7 mouse cellular contexts compared by ENCODE assay signal in genomic region chr6:108963295-108963694, GRCm38 (mm10).
DNase-seq lines count a peak whose midpoint lies in the region; ATAC-seq and TF ChIP-seq lines count a peak whose summit lies in the region.

No protein-coding gene starts in this region.

- no peak overlapping the region for H3K4me2 ChIP-seq in lung, postnatal 0 days (replicated peaks; ENCODE audit: low read depth, low read length)

- no peak overlapping the region for H3K4me3 ChIP-seq in gastrocnemius, adult 2 months
- no peak overlapping the region for H3K4me3 ChIP-seq in lung, postnatal 0 days (ENCODE audit: low read depth, low read length)

- no peaks in the 10 kb centered on the region for H3K4me1 ChIP-seq in lung, postnatal 0 days (ENCODE audit: insufficient read depth, low read depth, low read length)

- H3K27me3 ChIP-seq in lung, postnatal 0 days (replicated peaks; ENCODE audit: insufficient read depth, low read length) = no peaks in the 10 kb centered on the region

- no peak overlapping the region for H3K9ac ChIP-seq in lung, postnatal 0 days (replicated peaks; ENCODE audit: low read depth)

- no peak for TF ChIP-seq EP300 in lung, postnatal 0 days (IDR thresholded peaks at IDR 0.05)

- no peak for ATAC-seq in lung, postnatal 0 days

- H3K27ac ChIP-seq in gastrocnemius, adult 2 months = no peak overlapping the region
- no peak overlapping the region for H3K27ac ChIP-seq in lung, postnatal 0 days (ENCODE audit: low read length)

- intact Hi-C loops in gastrocnemius, adult 2 months (cut with DNase I) = loop anchor here (10.0 kb wide), 1 partner anchor 188 kb away; no protein-coding TSS in a partner anchor

- no peaks in the 10 kb centered on the region for H3K36me3 ChIP-seq in lung, postnatal 0 days (ENCODE audit: insufficient read depth, low read length)

- TF ChIP-seq CTCF in gastrocnemius, adult 2 months (IDR thresholded peaks at IDR 0.05) = peak; percentile 73
- TF ChIP-seq CTCF in lung, postnatal 0 days (IDR thresholded peaks at IDR 0.05) = peak; percentile 66

- DNase-seq in B cell, adult 2 months = peak; percentile 35 to 36
- DNase-seq in MN1 (ENCODE audit: low spot score) = peak; percentile 17
- DNase-seq in cerebellum, postnatal 4 days (ENCODE audit: low spot score in 2 of 2) = peak; percentile 41 to 69
- peak; percentile 44 for DNase-seq in gastrocnemius, adult 2 months
- DNase-seq in kidney, postnatal 14 days = peak; percentile 72
- peak; percentile 32 for DNase-seq in lung, postnatal 0 days (ENCODE audit: low spot score)
- peak; percentile 44 to 54 for DNase-seq in right cerebral cortex, postnatal 36 days (ENCODE audit: low spot score in 2 of 2)

- 9% methylated on average over 2 of the region's 2 CpGs for WGBS in lung, postnatal 0 days

- no peaks in the 10 kb centered on the region for H3K9me3 ChIP-seq in lung, postnatal 0 days (ENCODE audit: low read length)

Comparison
In these comparisons a context has a peak if more than half of its experiments do, and no peak if none do; other contexts are left out.
1. DNase-seq: peak in every context shown above with its lines; median percentile 72 in kidney, postnatal 14 days; 55 in cerebellum, postnatal 4 days; 49 in right cerebral cortex, postnatal 36 days; 44 in gastrocnemius, adult 2 months; 36 in B cell, adult 2 months; 32 in lung, postnatal 0 days; 17 in MN1.